Mouse (Mus musculus) cortical plate, adult 2 months (tissue): ENCODE measurements around the gene Smg6.

ENCODE experiments used
- CTCF ChIP-seq: fragments of 200-500 bp; IDR thresholded peaks from 2 replicates; pipeline ENCODE4 v1.5.1; 2011; ENCODE audit warnings: mild to moderate bottlenecking, control low read depth, low read length; ENCODE audit not compliant: insufficient read depth; ENCODE audit errors: extremely low read depth
- POLR2A ChIP-seq: fragments of 200-500 bp; IDR thresholded peaks from 2 replicates; pipeline ENCODE4 v1.6.1; 2011; ENCODE audit warnings: mild to moderate bottlenecking, low read length, control low read depth; ENCODE audit not compliant: insufficient read depth; ENCODE audit errors: extremely low read depth

- TF ChIP-seq CTCF (no peak), POLR2A (no peak)
These were observed 51.4 kb downstream of the Smg6 start for GRCm38 (mm10) chr11:74976835-74977687.
